Mouse (Mus musculus) MEL (cell line): ENCODE data around the gene 1500009L16Rik. TPM values are rescaled to one million over a fixed set of nuclear protein-coding genes. Genes with fewer than 3 reads are reported as not detected.

Experiments
- DNase-seq: peaks from one replicate; pipeline ENCODE4 v3.0.0; 2011; ENCODE audit warnings: low read depth, low spot score
- H3K27ac ChIP-seq: 2 replicates; pipeline ENCODE4 v1.5.1; 2012; ENCODE audit warnings: low read depth, mild to moderate bottlenecking, control low read depth, low read length, moderate library complexity; ENCODE audit not compliant: control insufficient read depth
- H3K27me3 ChIP-seq, 2 experiments: fragments of 150-350 bp in 1 of 2; sonication (generic) in 1 of 2; 2 replicates each; pipeline ENCODE4 v1.6.1; 2012; ENCODE audit warnings: low read length in 2 of 2, mild to moderate bottlenecking in 2 of 2, improper control_type of control experiment in 1 of 2, moderate library complexity in 1 of 2; ENCODE audit not compliant: insufficient read depth in 2 of 2, control insufficient read depth in 1 of 2
- H3K36me3 ChIP-seq, 2 experiments: 2 replicates each; pipeline ENCODE4 v1.6.1; 2012 to 2014; ENCODE audit warnings: low read length in 2 of 2, improper control_type of control experiment in 1 of 2, inconsistent platforms in 1 of 2, mild to moderate bottlenecking in 1 of 2; ENCODE audit not compliant: insufficient read depth in 2 of 2, control insufficient read depth in 1 of 2
- H3K4me1 ChIP-seq, 2 experiments: fragments of 150-350 bp in 1 of 2; sonication (generic) in 1 of 2; 2 replicates each; pipeline ENCODE4 v1.6.1; 2012; ENCODE audit warnings: low read length in 2 of 2, improper control_type of control experiment in 1 of 2, mild to moderate bottlenecking in 1 of 2; ENCODE audit not compliant: insufficient read depth in 2 of 2, control insufficient read depth in 1 of 2
- H3K4me3 ChIP-seq, 2 experiments: fragments of 150-350 bp in 1 of 2; sonication (generic) in 1 of 2; 2 replicates each; pipeline ENCODE4 v1.5.1; 2012; ENCODE audit warnings: low read depth in 2 of 2, low read length in 2 of 2, mild to moderate bottlenecking in 2 of 2, moderate library complexity in 2 of 2, control low read depth in 1 of 2, improper control_type of control experiment in 1 of 2; ENCODE audit not compliant: control insufficient read depth in 1 of 2, insufficient read depth in 1 of 2
- H3K79me2 ChIP-seq: 2 replicates; pipeline ENCODE4 v1.6.1; 2012; ENCODE audit warnings: mild to moderate bottlenecking, low read length, moderate library complexity; ENCODE audit not compliant: control insufficient read depth, poor library complexity, insufficient read depth
- H3K9ac ChIP-seq: 2 replicates; pipeline ENCODE4 v1.6.1; 2012; ENCODE audit warnings: low read depth, mild to moderate bottlenecking, control low read depth, low read length, moderate library complexity; ENCODE audit not compliant: control insufficient read depth, poor library complexity, severe bottlenecking
- H3K9me3 ChIP-seq: fragments of 150-350 bp; sonication (generic); replicated peaks from 2 replicates; pipeline ENCODE4 v1.6.1; 2012; ENCODE audit warnings: mild to moderate bottlenecking, low read length, improper control_type of control experiment, moderate library complexity; ENCODE audit not compliant: insufficient read depth
- BHLHE40 ChIP-seq: IDR thresholded peaks from 2 replicates; pipeline ENCODE4 v1.6.1; 2012; ENCODE audit warnings: low read depth, mild to moderate bottlenecking, inconsistent platforms, low read length, improper control_type of control experiment, borderline replicate concordance
- CTCF ChIP-seq, 3 experiments: IDR thresholded peaks in 2 of 3; conservative IDR thresholded peaks in 1 of 3; 2 replicates each; pipeline ENCODE4 v1.5.1; 2011 to 2012; ENCODE audit warnings: low read length in 3 of 3, low read depth in 2 of 3, mild to moderate bottlenecking in 2 of 3, improper control_type of control experiment in 1 of 3, inconsistent platforms in 1 of 3, mixed read lengths in 1 of 3, moderate library complexity in 1 of 3; ENCODE audit not compliant: control insufficient read depth in 1 of 3, insufficient read depth in 1 of 3, poor library complexity in 1 of 3, severe bottlenecking in 1 of 3
- GABPA ChIP-seq: IDR thresholded peaks from 2 replicates; pipeline ENCODE4 v1.6.1; 2012; ENCODE audit warnings: low read depth, mild to moderate bottlenecking, inconsistent platforms, low read length, improper control_type of control experiment, moderate library complexity
- JUND ChIP-seq: IDR thresholded peaks from 2 replicates; pipeline ENCODE4 v1.6.1; 2011; ENCODE audit warnings: low read depth, mild to moderate bottlenecking, improper control_type of control experiment, low read length
- KAT2A ChIP-seq: conservative IDR thresholded peaks from 2 replicates; pipeline ENCODE4 v1.6.1; 2012; ENCODE audit warnings: low read depth, low read length, improper control_type of control experiment, inconsistent platforms
- MAFK ChIP-seq: IDR thresholded peaks from 2 replicates; pipeline ENCODE4 v1.6.1; 2011; ENCODE audit warnings: low read depth, mild to moderate bottlenecking, low read length, improper control_type of control experiment, borderline replicate concordance
- MAX ChIP-seq: IDR thresholded peaks from 2 replicates; pipeline ENCODE4 v1.6.1; 2011; ENCODE audit warnings: low read length, improper control_type of control experiment
- MAZ ChIP-seq: IDR thresholded peaks from 2 replicates; pipeline ENCODE4 v1.6.1; 2012; ENCODE audit warnings: low read depth, mild to moderate bottlenecking, inconsistent platforms, low read length, improper control_type of control experiment
- POLR2AphosphoS5 ChIP-seq: IDR thresholded peaks from 2 replicates; pipeline ENCODE4 v1.6.1; 2012; ENCODE audit warnings: low read depth, borderline replicate concordance, mild to moderate bottlenecking, inconsistent platforms, low read length, moderate library complexity, mixed read lengths
- RCOR1 ChIP-seq: IDR thresholded peaks from 2 replicates; pipeline ENCODE4 v1.6.1; 2012; ENCODE audit warnings: low read depth, mild to moderate bottlenecking, inconsistent platforms, low read length, improper control_type of control experiment
- SIN3A ChIP-seq: IDR thresholded peaks from 2 replicates; pipeline ENCODE4 v1.6.1; 2012; ENCODE audit warnings: low read length, improper control_type of control experiment, inconsistent platforms
- SMC3 ChIP-seq: IDR thresholded peaks from 2 replicates; pipeline ENCODE4 v1.6.1; 2011; ENCODE audit warnings: low read depth, low read length, improper control_type of control experiment
- UBTF ChIP-seq: IDR thresholded peaks from 2 replicates; pipeline ENCODE4 v1.6.1; 2012; ENCODE audit warnings: low read depth, mild to moderate bottlenecking, inconsistent platforms, low read length, improper control_type of control experiment, moderate library complexity, borderline replicate concordance; ENCODE audit not compliant: insufficient read depth
- USF2 ChIP-seq, 2 experiments: IDR thresholded peaks; 2 replicates each; pipeline ENCODE4 v1.6.1; 2011 to 2012; ENCODE audit warnings: improper control_type of control experiment in 2 of 2, low read length in 2 of 2, borderline replicate concordance in 1 of 2, inconsistent platforms in 1 of 2, low read depth in 1 of 2, mild to moderate bottlenecking in 1 of 2; ENCODE audit not compliant: insufficient read depth in 1 of 2
- ZMIZ1 ChIP-seq: IDR thresholded peaks from 2 replicates; pipeline ENCODE4 v1.6.1; 2012; ENCODE audit warnings: low read depth, mild to moderate bottlenecking, inconsistent platforms, low read length, improper control_type of control experiment, moderate library complexity
- polyA plus RNA-seq, 2 experiments: library from polyadenylated mRNA; stranded (reverse) in 1 of 2; unstranded in 1 of 2; fragments of >175 nt in 1 of 2; fragments of >200 nt in 1 of 2; gene quantifications; 2 replicates each; pipeline versions ENCODE4 v1.2.1 to v1.2.4; 2012; ENCODE audit warnings: low replicate concordance in 2 of 2, low read depth in 1 of 2; ENCODE audit not compliant: insufficient read length in 2 of 2, insufficient read depth in 1 of 2, missing spikeins in 1 of 2
- total RNA-seq: library from RNA; depleted of rRNA; stranded (reverse); fragments of 300-350 nt; gene quantifications from 2 replicates; pipeline ENCODE4 v1.2.3, GENCODE M21; 2012

Gene 1500009L16Rik
- total and polyA plus RNA-seq, 3 experiments = not detected

- Histone ChIP-seq H3K27me3 (no peaks in the 10 kb centered on the region), H3K79me2 (no peaks in the 10 kb centered on the region), H3K36me3 (no peaks in the 10 kb centered on the region), H3K4me3 (no peak overlapping the region), H3K9me3 (no peaks in the 10 kb centered on the region), H3K4me1 (no peaks in the 10 kb centered on the region), H3K9ac (no peak overlapping the region), H3K27ac (no peak overlapping the region)
- no peak for DNase-seq
- no peak for TF ChIP-seq POLR2AphosphoS5
- TF ChIP-seq USF2 (IDR thresholded peaks at IDR 0.05; ENCODE audit: borderline replicate concordance in 1 of 2, insufficient read depth in 1 of 2, low read depth in 1 of 2, low read length in 2 of 2) = no peak
- no peak for TF ChIP-seq RCOR1
- no peak for TF ChIP-seq SMC3
- no peak for TF ChIP-seq MAZ
- no peak for TF ChIP-seq CTCF (IDR thresholded peaks at IDR 0.05 in 2 of 3, conservative IDR thresholded peaks at IDR 0.05 in 1 of 3; ENCODE audit: control insufficient read depth in 1 of 3, insufficient read depth in 1 of 3, low read depth in 2 of 3, low read length in 3 of 3, poor library complexity in 1 of 3, severe bottlenecking in 1 of 3)
- TF ChIP-seq MAX = no peak
- no peak for TF ChIP-seq JUND
- TF ChIP-seq BHLHE40 = no peak
- TF ChIP-seq GABPA = no peak
- TF ChIP-seq UBTF = no peak
- TF ChIP-seq MAFK = no peak
- no peak for TF ChIP-seq ZMIZ1
- TF ChIP-seq SIN3A = no peak
Observed at GRCm38 (mm10) chr10:83753056-83753455, 30.4 kb downstream of the 1500009L16Rik start.

DNA sequence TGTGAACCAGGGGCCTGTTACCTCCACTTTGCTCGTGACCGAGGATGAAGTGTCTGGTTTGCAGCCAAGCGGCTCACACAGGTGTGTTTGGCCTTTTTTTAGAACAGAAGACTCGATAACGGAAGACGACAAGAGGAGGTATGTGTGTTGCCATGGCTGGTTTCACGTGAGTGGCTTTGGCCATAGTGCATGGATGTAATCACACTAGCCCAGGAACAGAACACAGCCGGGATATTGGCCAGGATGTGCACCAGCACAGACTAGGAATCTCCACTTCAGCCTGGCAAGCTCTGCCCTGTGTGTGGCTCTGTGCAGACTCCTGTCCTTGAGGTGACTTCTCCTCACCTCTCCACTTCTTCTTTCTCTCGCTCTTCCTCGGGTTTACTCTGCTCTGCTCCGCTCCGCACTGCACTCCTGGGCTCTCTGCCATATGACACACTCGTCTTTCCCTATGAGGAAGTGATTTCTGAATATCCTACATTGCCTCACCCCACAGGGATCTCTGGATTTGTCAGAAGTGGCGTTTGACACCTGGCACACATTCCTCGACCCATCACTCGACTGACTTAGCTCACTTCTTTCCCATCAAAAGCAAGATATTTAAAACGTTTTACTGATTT, 34.8 kb downstream of the 1500009L16Rik start:
- DNase-seq = no peak
- Histone ChIP-seq H3K27ac (no peak overlapping the region), H3K4me3 (no peak overlapping the region), H3K9me3 (no peaks in the 10 kb centered on the region), H3K9ac (no peak overlapping the region), H3K4me1 (no peaks in the 10 kb centered on the region), H3K36me3 (no peaks in the 10 kb centered on the region), H3K79me2 (no peaks in the 10 kb centered on the region), H3K27me3 (no peaks in the 10 kb centered on the region)
- TF ChIP-seq KAT2A = no peak
